Mouse (Mus musculus): Measurements from ENCODE around the gene Snx30.
A peak's percentile ranks its signal among the peaks of the same experiment; 100 is the strongest.

Snx30 gene

GRCm38 (mm10) chr4:59826381-59826780 is 20.7 kb downstream of the Snx30 start:
- no peak for DNase-seq

GRCm38 (mm10) chr4:59829072-59829471 is 23.4 kb downstream of the Snx30 start:
- no peak for DNase-seq

DNA sequence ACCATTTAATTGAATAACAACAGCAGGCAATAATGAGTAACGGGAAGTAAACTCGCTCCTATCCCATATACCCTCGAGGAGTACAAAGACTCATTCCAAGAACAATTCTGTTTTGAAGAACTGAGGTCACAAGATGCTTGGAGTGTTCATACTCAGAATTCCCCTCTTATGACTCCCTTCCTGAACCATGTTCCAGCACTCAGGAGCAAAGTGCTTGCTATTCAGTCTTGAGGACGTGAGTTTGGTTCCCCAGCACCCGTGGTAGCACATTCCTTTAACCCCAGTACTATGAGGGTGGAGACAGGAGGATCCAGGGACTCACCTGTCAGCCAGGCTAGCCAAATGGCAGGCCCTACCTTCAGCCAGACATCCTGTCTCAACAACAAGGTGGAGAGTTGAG is 25.4 kb downstream of the Snx30 start:
- no peak for DNase-seq

DNA sequence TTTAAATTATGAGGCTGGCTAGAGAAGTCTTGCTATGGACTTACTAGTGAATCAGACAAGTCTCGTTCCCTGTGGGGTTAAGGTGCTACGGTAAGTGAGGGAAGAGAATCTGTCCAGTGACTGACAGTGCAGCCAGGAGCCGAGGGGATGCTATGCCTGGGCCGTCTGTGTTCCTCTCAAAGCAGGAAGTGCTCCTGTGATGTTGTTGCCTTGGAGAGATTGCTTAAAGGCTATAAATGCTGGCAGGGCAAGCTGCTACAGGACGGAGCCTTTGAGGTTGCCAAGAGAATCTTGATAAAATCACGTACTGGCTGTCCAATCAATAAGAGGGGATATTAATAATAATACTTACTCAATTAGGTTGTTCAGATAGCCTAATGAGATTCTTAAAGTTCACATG is 27.2 kb downstream of the Snx30 start:
- no peak for DNase-seq

DNA sequence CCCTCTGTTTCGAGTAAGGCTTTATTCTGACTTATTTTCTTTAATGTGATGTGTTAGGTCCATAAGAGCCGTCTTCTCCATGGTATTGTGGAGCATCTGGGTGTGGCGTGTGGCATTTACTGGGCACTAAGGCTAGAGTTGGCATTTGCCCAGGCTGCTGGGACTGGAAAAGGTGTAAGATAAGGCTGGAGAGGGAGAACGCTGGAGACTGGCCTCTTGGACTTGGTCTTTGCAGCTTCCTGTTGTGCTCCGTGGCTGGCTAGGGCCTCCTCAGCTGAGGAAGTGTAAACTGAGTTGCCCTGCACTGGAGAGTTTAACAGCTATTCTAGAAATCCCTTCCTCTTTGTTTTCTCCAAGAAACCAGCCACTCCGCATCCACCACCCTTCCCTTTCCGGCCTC is 32.0 kb downstream of the Snx30 start:
- no peak for DNase-seq

DNA sequence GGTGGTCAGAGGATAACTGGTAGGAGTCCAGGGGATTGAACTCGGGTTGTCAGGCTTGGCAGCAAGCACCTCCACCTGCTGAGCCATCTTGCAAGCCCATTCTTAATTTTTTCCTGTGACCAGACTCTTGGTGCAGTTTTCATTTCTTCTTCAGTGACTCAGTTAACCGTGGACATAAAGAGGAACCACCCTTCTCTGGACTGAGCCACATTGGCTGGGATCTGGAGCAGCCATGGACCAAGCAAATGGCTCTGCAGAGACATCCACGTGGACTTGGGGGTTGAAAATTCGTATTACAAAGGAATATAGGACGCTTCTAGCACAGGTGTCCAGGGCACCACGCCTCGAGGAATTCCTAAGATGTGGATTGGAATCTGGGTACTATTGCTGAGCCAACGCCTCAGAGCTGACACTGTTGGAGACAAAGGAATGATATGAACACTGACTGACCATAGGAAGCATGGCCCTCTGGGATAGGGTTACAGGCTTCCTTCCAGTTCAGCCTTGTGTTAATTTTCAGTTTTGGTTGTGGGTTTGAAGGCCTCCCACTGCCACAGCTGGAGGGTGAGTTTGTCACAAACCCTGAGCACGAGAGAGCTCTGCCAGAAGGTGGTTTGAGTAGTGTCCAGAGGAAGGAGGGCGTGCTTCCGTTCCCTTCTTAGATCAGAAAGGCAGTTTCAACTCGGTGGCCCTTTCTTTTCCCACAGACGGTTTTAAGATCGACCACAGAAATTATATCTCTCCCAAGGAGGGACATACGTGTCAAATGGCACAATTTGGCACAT is 39.0 kb downstream of the Snx30 start:
- DNase-seq: no peak

- no peak for DNase-seq
Observed at GRCm38 (mm10) chr4:59845245-59845637, 39.6 kb downstream of the Snx30 start.

- no peak for DNase-seq
Observed at GRCm38 (mm10) chr4:59847447-59847846, 41.8 kb downstream of the Snx30 start.

DNA sequence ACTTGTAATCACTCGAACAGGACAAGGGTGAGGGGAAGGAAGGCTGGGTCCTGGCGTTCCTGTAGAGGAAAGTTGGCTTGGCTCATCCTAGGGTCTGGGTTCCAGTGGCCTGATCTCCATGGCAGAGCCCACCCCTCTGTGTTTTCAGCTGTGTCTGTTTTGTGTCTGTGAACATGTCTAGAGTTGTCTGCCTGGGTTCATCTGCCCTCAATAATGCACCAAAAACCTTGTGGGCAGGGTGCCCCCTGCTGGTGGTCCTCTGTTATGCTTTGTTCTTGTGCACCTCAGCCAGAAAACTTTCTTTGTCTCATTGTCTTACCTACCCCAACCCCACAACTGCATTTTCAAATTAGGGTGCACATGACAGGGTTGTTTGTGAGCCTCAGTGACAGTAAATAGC is 44.5 kb downstream of the Snx30 start:
- peak; percentile 89 for DNase-seq

GRCm38 (mm10) chr4:59850886-59851623 is 45.4 kb downstream of the Snx30 start:
- no peak for DNase-seq

- DNase-seq: no peak
Observed at GRCm38 (mm10) chr4:59853155-59853554, 47.5 kb downstream of the Snx30 start.

DNA sequence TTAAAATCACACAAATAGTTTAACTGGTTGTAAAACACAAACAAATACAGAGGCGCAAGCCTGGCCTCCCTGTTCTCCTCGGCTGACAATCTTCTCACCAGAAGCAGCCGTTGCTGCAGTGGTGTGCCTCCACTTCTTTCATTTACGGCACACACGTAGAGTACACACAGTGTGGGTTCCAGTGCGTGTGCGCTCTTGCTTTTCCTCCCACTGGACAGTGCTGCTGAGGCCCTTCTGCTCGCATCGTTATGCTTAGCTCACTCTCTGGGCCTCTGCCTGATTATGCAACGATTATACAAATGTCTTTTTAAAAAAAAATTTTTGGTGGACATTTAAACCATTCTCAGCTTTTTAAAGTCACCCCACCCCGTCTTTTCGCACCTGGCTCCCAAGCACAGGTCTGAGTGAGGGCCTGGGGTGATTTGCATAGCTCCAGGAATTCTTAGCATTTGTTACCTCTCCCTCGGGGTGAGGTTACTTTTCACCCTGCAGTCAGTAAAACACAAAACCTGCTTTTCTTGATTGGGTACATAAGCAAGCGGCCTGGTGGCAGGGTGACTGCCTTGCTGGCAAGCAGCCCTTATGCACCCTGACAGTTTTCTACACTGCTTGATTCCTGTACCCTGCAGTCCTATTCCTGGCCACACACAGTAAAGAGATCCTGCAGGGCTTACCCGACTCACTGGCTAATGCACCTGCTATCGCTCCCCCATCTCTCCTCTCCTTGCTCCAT is 54.2 kb downstream of the Snx30 start:
- no peak for DNase-seq

DNA sequence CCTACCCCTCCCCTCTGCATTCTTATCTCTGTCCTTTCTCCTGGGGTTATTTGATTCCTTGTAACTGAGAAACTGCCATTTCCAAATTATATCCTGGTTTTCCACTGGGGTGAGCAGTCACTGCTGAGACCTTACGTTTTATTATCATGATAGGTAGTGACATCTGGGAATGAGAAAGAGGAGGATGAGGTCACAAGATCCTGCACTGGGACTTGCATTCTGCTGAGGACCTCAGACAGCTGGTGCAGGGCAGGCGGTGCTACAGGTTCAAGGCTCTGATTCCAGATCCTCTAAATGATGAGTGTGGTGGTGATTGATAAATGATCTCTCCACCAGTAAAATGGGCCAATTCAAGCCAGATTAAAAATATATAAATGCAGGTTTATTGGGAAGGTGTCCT is 54.8 kb downstream of the Snx30 start:
- DNase-seq: no peak

DNA sequence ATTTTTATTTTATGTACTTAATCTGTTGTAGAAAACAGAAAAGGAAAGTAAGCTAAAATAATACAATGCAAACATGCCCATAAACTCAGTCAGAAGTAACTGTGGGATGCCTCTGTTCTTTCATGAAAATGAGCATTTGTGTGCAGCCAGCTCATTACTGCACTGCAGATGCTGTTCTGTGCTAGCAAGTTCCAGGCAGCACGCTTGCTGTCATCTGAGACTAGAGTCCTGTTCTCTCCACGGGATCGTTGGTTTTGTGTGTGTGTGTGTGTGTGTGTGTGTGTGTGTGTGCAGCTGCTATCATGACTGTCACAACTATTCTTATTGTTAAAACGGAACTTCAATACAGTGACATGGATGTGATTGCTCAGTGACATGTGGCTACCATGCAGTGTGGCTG is 56.2 kb downstream of the Snx30 start:
- DNase-seq: no peak

DNA sequence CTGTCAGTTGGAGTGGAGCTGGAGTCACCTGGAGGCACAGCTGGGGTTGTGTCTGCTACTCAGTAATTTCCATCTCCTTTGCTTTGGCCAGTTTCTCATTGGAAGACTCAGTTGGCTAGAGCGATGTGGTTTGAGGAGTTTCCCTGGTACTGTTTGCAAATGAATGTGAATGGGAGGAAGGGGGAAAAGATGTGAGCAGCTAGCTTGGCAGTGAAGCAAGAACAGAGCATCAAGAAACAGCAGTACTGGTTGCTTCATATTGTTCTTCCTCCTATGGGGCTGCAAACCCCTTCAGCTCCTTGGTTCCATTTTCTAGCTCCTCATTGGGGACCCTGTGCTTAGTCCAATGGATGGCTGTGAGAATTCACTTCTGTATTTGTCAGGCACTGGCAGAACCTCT is 56.7 kb downstream of the Snx30 start:
- DNase-seq: no peak

GRCm38 (mm10) chr4:59863869-59864268 is 58.2 kb downstream of the Snx30 start:
- no peak for DNase-seq

DNA sequence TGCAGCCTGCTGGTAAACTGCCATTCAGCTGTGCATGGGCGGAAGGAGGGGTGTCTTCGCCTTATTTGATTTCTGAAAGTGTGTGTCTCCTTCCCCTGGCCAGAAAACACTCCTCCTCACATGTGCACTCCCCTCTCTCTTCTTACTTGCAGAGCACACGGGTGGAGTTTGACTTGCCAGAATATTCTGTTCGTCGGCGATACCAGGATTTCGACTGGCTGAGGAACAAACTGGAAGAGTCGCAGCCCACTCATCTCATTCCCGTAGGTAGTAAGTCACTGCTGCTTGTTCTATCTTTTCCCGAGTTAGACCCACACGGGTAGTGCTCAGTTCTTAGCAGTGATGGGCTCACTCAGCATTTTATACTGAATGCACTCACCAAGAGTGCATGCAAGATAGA is 62.4 kb downstream of the Snx30 start:
- no peak for DNase-seq

DNA sequence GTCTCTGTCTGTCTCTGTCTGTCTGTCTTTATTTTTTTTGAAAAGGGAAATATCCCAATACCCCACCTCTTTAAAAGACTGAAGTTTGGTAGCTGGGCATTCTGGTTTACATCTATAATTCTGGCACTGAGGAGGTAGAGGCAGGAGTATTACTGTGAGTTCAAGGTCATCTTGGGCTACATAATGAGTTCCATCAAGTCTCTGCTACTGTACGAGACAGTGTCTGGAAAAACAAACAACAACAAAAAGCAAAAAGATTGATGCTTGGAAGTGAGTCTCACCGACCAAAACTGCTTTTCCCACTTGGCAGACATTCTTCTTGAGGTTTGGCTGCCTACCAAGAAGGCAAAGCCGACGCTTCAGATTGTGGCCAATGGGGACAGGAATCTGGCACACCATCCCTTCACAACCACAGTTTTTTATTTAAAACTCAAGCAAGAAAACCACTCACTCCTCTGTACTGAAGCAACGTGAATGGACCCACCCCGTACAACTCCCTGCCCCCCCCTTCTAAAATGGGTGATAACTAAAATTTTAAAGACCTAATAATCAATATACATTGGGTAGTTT is 63.9 kb downstream of the Snx30 start:
- no peak for DNase-seq

DNA sequence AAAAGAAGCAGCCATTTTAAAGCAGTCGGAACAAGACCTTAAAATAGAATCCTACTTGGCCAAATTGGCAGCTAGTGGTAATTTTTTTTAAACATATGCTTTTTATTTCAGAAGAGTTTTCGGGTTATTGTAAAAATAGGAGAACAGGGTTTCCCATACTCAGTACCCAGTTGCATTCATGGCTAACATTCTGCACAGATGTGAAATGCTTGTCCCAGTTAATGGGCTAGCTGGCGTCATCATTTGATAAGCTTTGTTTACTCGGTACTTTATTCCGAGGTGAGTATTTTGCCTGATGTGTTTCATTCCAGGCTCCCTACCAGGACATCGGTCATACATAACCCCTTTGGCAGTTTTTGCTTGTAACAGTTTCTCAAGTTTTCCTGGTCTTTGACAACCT is 64.8 kb downstream of the Snx30 start:
- no peak for DNase-seq

DNA sequence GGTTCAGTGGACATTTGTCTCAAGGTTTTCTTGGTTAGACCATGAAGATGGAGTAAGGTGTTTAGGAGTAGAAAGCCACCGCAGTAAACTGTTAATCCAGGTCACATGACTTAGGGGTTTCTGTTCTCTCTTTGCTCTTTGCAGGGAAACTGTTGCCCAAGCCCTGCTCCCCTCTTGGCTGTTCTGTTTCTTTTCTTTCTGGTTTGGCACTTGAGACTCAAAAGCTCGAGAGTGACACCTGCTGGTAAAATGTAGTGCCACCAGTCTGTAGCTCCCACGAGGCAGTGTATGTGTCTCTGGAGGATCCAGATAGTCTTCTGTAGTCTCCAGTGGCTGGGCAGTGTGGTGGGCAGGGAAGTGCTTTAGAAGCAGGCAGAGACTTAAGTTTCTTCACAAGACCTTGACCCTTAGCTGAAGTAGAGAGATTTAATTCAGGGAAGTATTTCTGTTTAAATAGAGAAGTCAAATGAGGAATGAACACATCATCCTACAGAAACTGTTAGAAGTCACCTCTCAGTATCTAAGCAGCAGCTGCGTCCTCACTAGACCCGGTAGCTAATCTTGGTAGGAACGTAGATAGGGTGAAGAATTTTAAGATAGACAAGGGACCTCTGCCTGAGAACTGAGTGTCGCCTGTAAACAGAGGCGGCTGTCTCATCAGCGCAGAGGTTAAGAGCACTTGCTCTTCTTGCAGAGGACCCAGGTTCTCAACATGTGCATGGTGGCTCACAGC is 65.4 kb downstream of the Snx30 start:
- DNase-seq: peak; percentile 82

DNA sequence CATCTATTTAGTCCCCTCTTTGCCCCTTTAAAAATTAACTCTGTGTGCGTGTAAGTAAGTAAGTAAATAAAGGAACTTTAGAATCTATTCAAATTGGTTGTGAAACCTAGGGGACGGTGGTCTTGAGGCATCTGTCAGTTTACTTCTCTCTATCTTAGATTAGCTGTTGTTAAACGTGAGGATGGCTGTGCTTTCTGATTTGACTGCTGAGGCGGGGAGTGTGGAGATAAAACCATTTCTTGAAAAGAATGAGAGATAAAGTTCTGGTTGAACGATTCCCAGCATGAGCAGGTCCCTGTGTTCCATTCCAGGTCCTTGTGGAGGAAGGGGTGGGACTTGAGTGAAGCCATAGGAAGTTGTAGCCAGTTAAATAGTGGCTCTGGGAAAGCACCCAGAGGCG is 67.6 kb downstream of the Snx30 start:
- DNase-seq: no peak

GRCm38 (mm10) chr4:59873830-59874229 is 68.2 kb downstream of the Snx30 start:
- DNase-seq: peak; percentile 37

- DNase-seq: no peak
Observed at GRCm38 (mm10) chr4:59876570-59876969, 70.9 kb downstream of the Snx30 start.

Data from thymus, postnatal 14 days (tissue).